Mouse (Mus musculus) CH12.LX (cell line): ENCODE measurements around the gene Plekha7. TPM values are rescaled to one million over a fixed set of nuclear protein-coding genes. Genes with fewer than 3 reads are reported as not detected.

Experiments
- DNase-seq: peaks from one replicate; pipeline ENCODE4 v3.0.0-alpha.2; 2013; ENCODE audit errors: extremely low read depth
- H3K27ac ChIP-seq: 2 replicates; pipeline ENCODE4 v1.5.1; 2012; ENCODE audit warnings: low read depth, mild to moderate bottlenecking, control low read depth, moderate library complexity; ENCODE audit not compliant: insufficient read depth
- H3K27me3 ChIP-seq: replicated peaks from 2 replicates; pipeline ENCODE3; 2012; ENCODE audit warnings: inconsistent platforms
- H3K36me3 ChIP-seq, 2 experiments: replicated peaks in 1 of 2; 2 replicates each; pipeline versions ENCODE3 to v1.6.1; 2012; ENCODE audit warnings: inconsistent platforms in 1 of 2, low read length in 1 of 2, mild to moderate bottlenecking in 1 of 2, mixed read lengths in 1 of 2, moderate library complexity in 1 of 2; ENCODE audit not compliant: control insufficient read depth in 1 of 2, insufficient read depth in 1 of 2
- H3K4me1 ChIP-seq, 2 experiments: 2 replicates each; pipeline ENCODE4 v1.6.1; 2012; ENCODE audit warnings: inconsistent platforms in 1 of 2, moderate library complexity in 1 of 2; ENCODE audit not compliant: insufficient read depth in 2 of 2, control insufficient read depth in 1 of 2
- H3K4me2 ChIP-seq: 2 replicates; pipeline ENCODE4 v1.6.1; 2012; ENCODE audit warnings: low read depth, mild to moderate bottlenecking, control low read depth; ENCODE audit not compliant: poor library complexity, insufficient read depth, severe bottlenecking
- H3K4me3 ChIP-seq, 3 experiments: fragments of 150-350 bp in 1 of 3; sonication (generic) in 1 of 3; replicated peaks in 1 of 3; 2 replicates each; pipeline versions ENCODE3 to v1.5.1; 2011 to 2012; ENCODE audit warnings: low read depth in 2 of 3, low read length in 2 of 3, mild to moderate bottlenecking in 2 of 3, moderate library complexity in 2 of 3, control low read depth in 1 of 3, improper control_type of control experiment in 1 of 3, inconsistent platforms in 1 of 3, mixed read lengths in 1 of 3; ENCODE audit not compliant: poor library complexity in 1 of 3
- H3K79me2 ChIP-seq: replicated peaks from 2 replicates; pipeline ENCODE4 v1.6.1; 2012; ENCODE audit warnings: mild to moderate bottlenecking, moderate library complexity; ENCODE audit not compliant: control insufficient read depth, poor library complexity, insufficient read depth, severe bottlenecking; ENCODE audit errors: extremely low read depth
- H3K9ac ChIP-seq: 2 replicates; pipeline ENCODE4 v1.6.1; 2012; ENCODE audit warnings: low read depth, mild to moderate bottlenecking, control low read depth, moderate library complexity; ENCODE audit not compliant: insufficient read depth
- H3K9me3 ChIP-seq: replicated peaks from 2 replicates; pipeline ENCODE3; 2012; ENCODE audit warnings: low read length, inconsistent platforms, mixed read lengths
- E2F4 ChIP-seq: IDR thresholded peaks from 2 replicates; pipeline ENCODE4 v1.6.1; 2011; ENCODE audit warnings: low read depth, low read length, improper control_type of control experiment; ENCODE audit not compliant: insufficient replicate concordance
- ELF1 ChIP-seq: IDR thresholded peaks from 2 replicates; pipeline ENCODE4 v1.6.1; 2014; ENCODE audit warnings: low read depth, mild to moderate bottlenecking, inconsistent platforms, low read length, improper control_type of control experiment
- EP300 ChIP-seq: IDR thresholded peaks from 2 replicates; pipeline ENCODE4 v1.6.1; 2011; ENCODE audit warnings: low read length, improper control_type of control experiment
- GABPA ChIP-seq: IDR thresholded peaks from 2 replicates; pipeline ENCODE4 v1.6.1; 2012; ENCODE audit warnings: low read depth, low read length, improper control_type of control experiment, inconsistent platforms; ENCODE audit not compliant: insufficient replicate concordance
- HCFC1 ChIP-seq: IDR thresholded peaks from 2 replicates; pipeline ENCODE4 v1.6.1; 2012; ENCODE audit warnings: low read depth, mild to moderate bottlenecking, inconsistent platforms, low read length, improper control_type of control experiment
- IRF4 ChIP-seq: IDR thresholded peaks from 2 replicates; pipeline ENCODE4 v1.6.1; 2014; ENCODE audit warnings: low read depth, mild to moderate bottlenecking, inconsistent platforms, low read length, improper control_type of control experiment
- JUN ChIP-seq: IDR thresholded peaks from 2 replicates; pipeline ENCODE4 v1.6.1; 2011; ENCODE audit warnings: low read depth, mild to moderate bottlenecking, low read length, improper control_type of control experiment, moderate library complexity; ENCODE audit not compliant: insufficient read depth
- JUND ChIP-seq: conservative IDR thresholded peaks from 2 replicates; pipeline ENCODE4 v1.6.1; 2011; ENCODE audit warnings: low read depth, low read length, improper control_type of control experiment
- KAT2A ChIP-seq: IDR thresholded peaks from 2 replicates; pipeline ENCODE4 v1.6.1; 2012; ENCODE audit warnings: low read length, improper control_type of control experiment, inconsistent platforms; ENCODE audit not compliant: insufficient replicate concordance
- MAFK ChIP-seq: IDR thresholded peaks from 2 replicates; pipeline ENCODE4 v1.6.1; 2011; ENCODE audit warnings: low read length, improper control_type of control experiment; ENCODE audit not compliant: insufficient replicate concordance
- MAX ChIP-seq: IDR thresholded peaks from 2 replicates; pipeline ENCODE4 v1.6.1; 2011; ENCODE audit warnings: low read length, improper control_type of control experiment
- MAZ ChIP-seq: IDR thresholded peaks from 2 replicates; pipeline ENCODE4 v1.6.1; 2012; ENCODE audit warnings: low read depth, mild to moderate bottlenecking, inconsistent platforms, low read length, improper control_type of control experiment, moderate library complexity
- MXI1 ChIP-seq: IDR thresholded peaks from 2 replicates; pipeline ENCODE4 v1.6.1; 2011; ENCODE audit warnings: mild to moderate bottlenecking, low read depth, low read length, improper control_type of control experiment
- NRF1 ChIP-seq: IDR thresholded peaks from 2 replicates; pipeline ENCODE4 v1.6.1; 2014; ENCODE audit warnings: low read depth, mild to moderate bottlenecking, inconsistent platforms, low read length, improper control_type of control experiment, moderate library complexity
- RCOR1 ChIP-seq: conservative IDR thresholded peaks from 2 replicates; pipeline ENCODE4 v1.6.1; 2012; ENCODE audit warnings: low read depth, mild to moderate bottlenecking, inconsistent platforms, low read length, improper control_type of control experiment
- SMC3 ChIP-seq: IDR thresholded peaks from 2 replicates; pipeline ENCODE4 v1.6.1; 2011; ENCODE audit warnings: low read depth, low read length, improper control_type of control experiment
- USF1 ChIP-seq: IDR thresholded peaks from 2 replicates; pipeline ENCODE4 v1.6.1; 2014; ENCODE audit warnings: low read depth, mild to moderate bottlenecking, inconsistent platforms, low read length, improper control_type of control experiment
- USF2 ChIP-seq: conservative IDR thresholded peaks from 2 replicates; pipeline ENCODE4 v1.6.1; 2011; ENCODE audit warnings: low read depth, low read length, improper control_type of control experiment
- ZC3H11A ChIP-seq: IDR thresholded peaks from 2 replicates; pipeline ENCODE4 v1.6.1; 2012; ENCODE audit warnings: low read depth, mild to moderate bottlenecking, inconsistent platforms, low read length, improper control_type of control experiment
- ZMIZ1 ChIP-seq: IDR thresholded peaks from 2 replicates; pipeline ENCODE4 v1.6.1; 2012; ENCODE audit warnings: low read depth, mild to moderate bottlenecking, inconsistent platforms, low read length, improper control_type of control experiment
- dilution Hi-C: fragments of 300-500 bp; cut with MboI; formaldehyde crosslinking; loops from 2 replicates; pipeline ENCODE4 v1.14.3; 2020; ENCODE audit warnings: low sequenced_read_pairs; ENCODE audit not compliant: extremely low pct_unique_long_range_greater_than_20kb, extremely low pct_ligation_motif_present
- in situ Hi-C: fragments of 300-500 bp; cut with MboI; formaldehyde crosslinking; loops from 3 replicates; pipeline ENCODE4 v1.14.3; 2019; ENCODE audit warnings: low sequenced_read_pairs, low pct_ligation_motif_present, low pct_unique_long_range_greater_than_20kb, mixed read lengths
- polyA plus RNA-seq: library from polyadenylated mRNA; unstranded; fragments of >175 nt; gene quantifications from 2 replicates; pipeline ENCODE4 v1.2.1, GENCODE M21; 2012; ENCODE audit warnings: low read depth; ENCODE audit not compliant: insufficient read length
- total RNA-seq, 2 experiments: library from RNA; depleted of rRNA; stranded (reverse); fragments of 300-350 nt in 1 of 2; fragments of >200 nt in 1 of 2; gene quantifications; 2 replicates each; pipeline ENCODE4 v1.2.3; 2012 to 2014

The Plekha7 gene
- total and polyA plus RNA-seq, 3 experiments, result 0.59 to 1.5 (median 1.0) TPM

DNA sequence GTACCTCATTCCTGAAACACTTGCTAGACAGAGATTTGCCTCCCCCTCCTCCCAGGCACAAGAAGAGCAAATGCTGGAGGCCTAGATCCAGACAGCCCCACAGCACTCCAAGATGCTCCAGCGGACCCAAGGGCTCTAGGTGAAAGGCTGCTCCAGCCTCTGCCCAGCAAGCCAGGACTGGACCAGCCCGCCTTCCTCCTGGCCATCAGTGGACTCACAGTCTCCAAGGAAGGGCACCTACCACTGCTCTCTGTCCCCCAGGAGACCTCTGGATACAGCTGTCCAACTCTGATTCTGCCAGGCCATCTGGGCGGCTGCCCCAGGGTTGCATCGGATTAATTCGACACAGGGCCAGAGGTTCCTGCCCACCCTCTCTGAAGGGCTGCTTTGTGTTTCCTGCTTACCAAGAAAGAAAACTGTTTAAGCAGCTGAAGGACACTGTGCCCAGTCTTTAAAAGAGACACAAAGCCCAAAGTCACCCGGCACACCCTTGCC, 38.6 kb downstream of the Plekha7 start:
- no peaks in the 10 kb centered on the region for H3K36me3 ChIP-seq
- DNase-seq, result no peak
- no peaks in the 10 kb centered on the region for H3K79me2 ChIP-seq
- no peak overlapping the region for H3K4me3 ChIP-seq
- no peak overlapping the region for H3K4me2 ChIP-seq
- H3K9me3 ChIP-seq, result no peaks in the 10 kb centered on the region
- no peak overlapping the region for H3K27ac ChIP-seq
- H3K9ac ChIP-seq, result no peak overlapping the region
- dilution Hi-C loops (no loop called here), in situ Hi-C loops (no loop called here)
- peaks cover 7 to 10% of the 10 kb centered on the region in 2 experiments for H3K4me1 ChIP-seq
- TF ChIP-seq JUN, result no peak
- TF ChIP-seq USF2, result no peak
- TF ChIP-seq MXI1, result no peak
- no peak for TF ChIP-seq HCFC1
- TF ChIP-seq IRF4, result no peak
- no peak for TF ChIP-seq MAX
- TF ChIP-seq RCOR1, result no peak
- no peak for TF ChIP-seq GABPA
- TF ChIP-seq ZC3H11A, result no peak
- H3K27me3 ChIP-seq, result no peaks in the 10 kb centered on the region

DNA sequence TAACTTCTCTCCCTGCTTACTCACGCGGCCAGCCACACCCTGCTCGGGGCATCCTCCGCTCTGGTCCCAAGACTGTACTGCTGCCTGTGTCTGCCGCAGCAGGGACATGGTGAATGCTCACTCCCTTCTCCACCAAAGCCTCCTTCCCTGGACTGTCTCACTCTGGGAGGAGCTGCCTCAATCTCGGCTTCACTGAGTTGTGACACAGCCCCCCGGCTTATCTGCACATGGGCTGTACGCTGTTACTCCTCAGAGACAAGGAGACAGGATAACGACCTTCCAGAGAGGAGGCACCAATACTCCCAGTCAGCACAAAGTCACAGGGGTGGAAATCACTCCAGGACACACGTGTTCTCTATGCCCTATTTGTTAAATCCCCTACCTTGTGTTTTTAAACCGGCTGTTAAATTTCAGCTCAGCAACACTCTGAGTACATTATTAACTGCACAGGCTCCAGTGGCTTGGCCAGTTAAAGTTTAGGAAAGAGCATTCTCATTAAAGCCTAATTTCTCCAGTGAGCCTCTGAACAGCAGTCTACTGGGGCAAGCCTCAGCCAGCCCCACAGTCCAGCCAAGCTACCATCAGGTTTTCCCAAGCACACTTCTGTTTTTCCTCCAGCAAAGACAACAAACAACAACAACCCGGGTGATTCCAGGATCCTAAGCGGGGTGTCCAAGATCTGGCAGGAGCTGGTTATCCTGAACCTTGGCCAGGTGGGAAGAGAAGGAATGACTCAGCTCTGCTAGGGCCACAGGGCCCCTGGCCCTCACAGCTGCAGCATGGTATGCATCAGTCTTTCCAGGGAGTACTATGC, 39.9 kb downstream of the Plekha7 start:
- Histone ChIP-seq H3K4me3 (no peak overlapping the region), H3K9me3 (no peaks in the 10 kb centered on the region), H3K27ac (no peak overlapping the region), H3K36me3 (no peaks in the 10 kb centered on the region), H3K4me1 (peaks cover 7 to 10% of the 10 kb centered on the region in 2 experiments), H3K4me2 (no peak overlapping the region), H3K27me3 (no peaks in the 10 kb centered on the region), H3K9ac (no peak overlapping the region), H3K79me2 (no peaks in the 10 kb centered on the region)
- in situ Hi-C loops (no loop called here), dilution Hi-C loops (no loop called here)
- TF ChIP-seq MAZ (no peak), JUND (no peak), RCOR1 (no peak), USF1 (no peak), SMC3 (no peak), MXI1 (no peak), MAFK (no peak), ELF1 (no peak), NRF1 (no peak), EP300 (no peak), E2F4 (no peak), ZMIZ1 (no peak), KAT2A (no peak)
- no peak for DNase-seq
